Mouse (Mus musculus) v-Abl transformed pro-B cells (cell line): Measurements from ENCODE around the gene Srgap2.

ENCODE experiments used
- in situ Hi-C, 2 experiments: fragments of 400-800 bp; cut with MboI; formaldehyde crosslinking; loops; one replicate each; pipeline ENCODE4 v1.15.1; 2025; ENCODE audit not compliant: unreplicated experiment in 2 of 2

Srgap2 gene

DNA sequence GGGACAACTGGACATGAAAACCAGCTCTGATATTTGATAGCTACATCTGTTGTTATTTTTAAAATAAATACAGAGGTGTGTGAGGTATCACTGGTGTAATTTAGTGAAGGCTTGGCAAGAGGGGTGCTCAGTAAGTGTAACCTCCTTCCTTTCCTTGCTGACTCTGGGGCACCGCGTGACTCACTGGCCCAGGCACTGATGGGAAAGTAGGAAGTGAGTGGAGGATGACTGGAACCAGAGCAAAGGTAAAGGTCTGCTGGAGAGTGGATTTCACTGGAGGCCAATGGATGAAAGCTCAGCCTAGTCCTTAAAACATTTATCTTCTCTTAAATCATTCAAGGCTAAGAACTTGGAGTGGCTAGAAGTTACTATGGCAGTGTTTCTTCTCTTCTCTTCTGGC, 226.4 kb downstream of the Srgap2 start:
- in situ Hi-C loops: no loop called here

GRCm38 (mm10) chr1:131299788-131300187, 227.4 kb downstream of the Srgap2 start:
- in situ Hi-C loops: loop anchor here in 1 of 2 experiments (25.0 kb wide), 1 partner anchor 463 kb away; no protein-coding TSS in a partner anchor

GRCm38 (mm10) chr1:131299240-131299639, 227.9 kb downstream of the Srgap2 start:
- in situ Hi-C loops: loop anchor here in 1 of 2 experiments (25.0 kb wide), 1 partner anchor 463 kb away; no protein-coding TSS in a partner anchor

- in situ Hi-C loops: loop anchor here in 1 of 2 experiments (25.0 kb wide), 1 partner anchor 464 kb away; no protein-coding TSS in a partner anchor
Observed at GRCm38 (mm10) chr1:131298171-131298570, 229.0 kb downstream of the Srgap2 start.

DNA sequence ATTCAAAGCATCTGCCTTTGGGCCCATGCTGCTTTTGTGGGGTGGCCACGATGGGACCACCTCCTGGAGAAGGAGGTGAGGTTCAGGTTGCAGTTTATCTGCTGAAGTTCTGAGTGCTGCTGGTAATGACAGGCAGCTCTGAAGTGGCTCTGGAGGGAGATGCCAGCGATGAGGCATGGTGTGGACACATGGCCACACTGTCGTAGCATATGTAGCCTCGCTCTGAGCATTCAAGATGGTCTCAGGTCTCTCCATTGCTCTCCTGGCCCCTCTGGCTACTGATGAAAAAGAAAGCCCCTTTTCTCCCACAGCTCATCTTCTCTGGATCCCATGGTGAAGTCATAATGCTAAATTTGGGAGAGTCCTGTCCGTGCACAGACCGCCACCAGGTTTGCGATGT, 230.4 kb downstream of the Srgap2 start:
- in situ Hi-C loops: loop anchor here in 1 of 2 experiments (25.0 kb wide), 1 partner anchor 466 kb away; no protein-coding TSS in a partner anchor

DNA sequence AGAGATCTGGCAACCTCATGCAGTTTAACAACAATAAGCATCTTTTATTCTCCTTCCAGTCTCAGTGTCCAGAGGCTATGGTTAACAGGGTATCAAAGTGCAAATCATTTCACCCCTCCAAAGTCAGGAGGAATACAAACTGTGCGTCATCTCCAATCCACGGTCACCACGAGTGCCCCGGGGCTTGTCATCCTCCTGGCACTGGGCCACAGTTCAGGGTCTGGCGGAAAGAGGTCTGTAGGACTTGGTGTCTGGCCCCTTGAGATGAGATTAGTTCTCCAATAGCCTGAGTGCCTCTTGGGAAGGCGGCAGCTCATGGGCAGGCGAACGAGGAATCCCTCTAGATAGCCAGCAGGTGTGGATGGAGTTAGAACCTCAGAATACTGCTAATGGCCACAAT, 232.0 kb downstream of the Srgap2 start:
- in situ Hi-C loops: loop anchor here in 1 of 2 experiments (25.0 kb wide), 1 partner anchor 467 kb away; no protein-coding TSS in a partner anchor

GRCm38 (mm10) chr1:131293922-131294250, 233.3 kb downstream of the Srgap2 start:
- in situ Hi-C loops: loop anchor here (5.0 to 25.0 kb wide), 2 partner anchors 258 to 468 kb away; no protein-coding TSS in a partner anchor

GRCm38 (mm10) chr1:131293221-131293921, 233.8 kb downstream of the Srgap2 start:
- in situ Hi-C loops: loop anchor here (5.0 to 25.0 kb wide), 2 partner anchors 259 to 469 kb away; no protein-coding TSS in a partner anchor

DNA sequence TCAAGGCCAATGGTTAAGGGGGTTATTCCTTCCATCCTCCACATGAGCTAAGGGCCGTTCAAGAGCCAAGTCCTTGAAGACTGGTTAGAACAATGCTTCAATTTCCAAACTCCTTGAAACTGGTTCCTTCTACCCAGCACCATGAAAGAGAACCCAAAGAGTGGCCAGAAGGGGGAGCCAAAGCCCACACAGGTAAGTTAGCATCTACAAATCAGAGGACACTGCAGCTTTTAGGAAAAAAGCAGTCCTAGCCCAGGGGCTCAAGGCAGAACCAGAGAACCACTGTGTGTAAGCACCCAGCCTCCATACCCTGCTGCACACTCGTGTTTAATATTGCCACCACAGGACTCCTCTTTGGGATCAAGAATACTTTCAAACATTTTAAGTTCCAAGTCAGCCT, 236.5 kb downstream of the Srgap2 start:
- in situ Hi-C loops: loop anchor here (5.0 to 25.0 kb wide), 2 partner anchors 262 to 472 kb away; no protein-coding TSS in a partner anchor

GRCm38 (mm10) chr1:131288938-131289337, 238.2 kb downstream of the Srgap2 start:
- in situ Hi-C loops: loop anchor here (10.0 to 25.0 kb wide), 2 partner anchors 456 to 473 kb away; partner anchors contain the start of gene Slc26a9 (in 1 of the 2)

- in situ Hi-C loops: loop anchor here (10.0 to 25.0 kb wide), 2 partner anchors 458 to 475 kb away; partner anchors contain the start of gene Slc26a9 (in 1 of the 2)
Observed at GRCm38 (mm10) chr1:131287267-131287666, 239.9 kb downstream of the Srgap2 start.

DNA sequence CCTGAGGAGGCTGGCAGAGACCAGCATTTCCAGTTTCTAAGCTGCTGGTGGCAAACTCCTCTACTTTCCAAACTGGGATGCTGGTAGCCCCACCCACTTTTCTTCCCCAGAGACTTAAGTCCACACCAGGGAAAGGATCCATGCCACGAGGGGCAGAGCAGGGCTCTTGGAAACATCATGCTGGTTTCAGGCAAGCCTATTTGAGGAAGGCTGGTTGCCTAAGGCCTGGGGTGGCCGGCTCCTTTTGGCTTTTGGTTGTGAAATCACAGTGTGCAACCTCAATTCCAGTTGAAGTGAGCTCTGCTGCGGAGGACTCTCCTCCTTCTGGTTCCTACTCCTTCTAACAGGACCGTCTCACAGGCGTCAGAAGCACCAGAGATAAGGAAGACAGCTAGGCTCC, 240.3 kb downstream of the Srgap2 start:
- in situ Hi-C loops: loop anchor here (10.0 to 25.0 kb wide), 2 partner anchors 458 to 475 kb away; partner anchors contain the start of gene Slc26a9 (in 1 of the 2)

- in situ Hi-C loops: loop anchor here (10.0 to 25.0 kb wide), 2 partner anchors 460 to 478 kb away; partner anchors contain the start of gene Slc26a9 (in 1 of the 2)
Observed at GRCm38 (mm10) chr1:131284616-131285015, 242.5 kb downstream of the Srgap2 start.

GRCm38 (mm10) chr1:131284167-131284566, 243.0 kb downstream of the Srgap2 start:
- in situ Hi-C loops: loop anchor here (10.0 to 25.0 kb wide), 2 partner anchors 461 to 478 kb away; partner anchors contain the start of gene Slc26a9 (in 1 of the 2)

DNA sequence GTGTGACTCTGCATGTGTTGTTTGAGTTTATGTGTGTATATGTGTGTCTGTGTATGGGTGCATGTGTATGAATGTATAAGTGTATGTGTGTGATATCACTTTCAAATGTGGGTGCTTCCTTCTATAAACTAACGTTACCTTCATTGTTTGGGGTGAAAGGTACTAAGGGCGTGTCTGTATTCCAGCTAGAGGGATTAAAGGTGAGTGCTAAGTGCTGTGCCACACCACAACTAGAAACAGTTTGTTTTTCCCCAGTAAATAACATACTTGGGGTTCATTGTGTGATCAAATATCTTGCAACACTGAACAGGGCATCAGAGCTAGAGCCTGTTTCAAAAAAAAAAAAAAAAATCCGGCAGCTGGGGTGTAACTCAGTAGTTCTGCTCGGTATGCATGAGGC, 245.4 kb downstream of the Srgap2 start:
- in situ Hi-C loops: loop anchor here (10.0 to 25.0 kb wide), 2 partner anchors 463 to 481 kb away; partner anchors contain the start of gene Slc26a9 (in 1 of the 2)

GRCm38 (mm10) chr1:131280280-131280679, 246.9 kb downstream of the Srgap2 start:
- in situ Hi-C loops: loop anchor here (10.0 to 25.0 kb wide), 2 partner anchors 465 to 482 kb away; partner anchors contain the start of gene Slc26a9 (in 1 of the 2)

DNA sequence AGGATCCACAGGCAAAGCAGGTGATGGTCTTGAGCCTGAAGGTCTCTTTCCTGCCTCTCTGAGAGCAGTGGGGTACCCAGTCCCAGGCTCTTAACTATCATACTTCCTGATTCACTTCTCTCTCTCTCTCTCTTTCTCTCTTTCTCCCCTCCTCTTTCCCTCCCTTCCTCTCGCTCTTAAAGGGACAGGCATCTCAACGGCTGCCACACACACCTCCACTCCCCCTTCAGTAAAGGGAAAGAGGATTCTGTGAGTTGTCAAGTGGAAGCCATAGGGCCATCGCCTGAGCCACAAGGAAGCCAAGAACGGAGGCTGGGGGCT, 247.7 kb downstream of the Srgap2 start, which contains the start of gene Ikbke:
Ikbke (minus strand) TSS at position 151 of the 321 bp plus-strand sequence.
- in situ Hi-C loops: loop anchor here in 1 of 2 experiments (25.0 kb wide), 1 partner anchor 483 kb away; no protein-coding TSS in a partner anchor

- in situ Hi-C loops: loop anchor here in 1 of 2 experiments (25.0 kb wide), 1 partner anchor 483 kb away; no protein-coding TSS in a partner anchor
Observed at GRCm38 (mm10) chr1:131278606-131279455, 248.3 kb downstream of the Srgap2 start.

GRCm38 (mm10) chr1:131276831-131277230, 250.3 kb downstream of the Srgap2 start:
- in situ Hi-C loops: loop anchor here in 1 of 2 experiments (25.0 kb wide), 1 partner anchor 485 kb away; no protein-coding TSS in a partner anchor

DNA sequence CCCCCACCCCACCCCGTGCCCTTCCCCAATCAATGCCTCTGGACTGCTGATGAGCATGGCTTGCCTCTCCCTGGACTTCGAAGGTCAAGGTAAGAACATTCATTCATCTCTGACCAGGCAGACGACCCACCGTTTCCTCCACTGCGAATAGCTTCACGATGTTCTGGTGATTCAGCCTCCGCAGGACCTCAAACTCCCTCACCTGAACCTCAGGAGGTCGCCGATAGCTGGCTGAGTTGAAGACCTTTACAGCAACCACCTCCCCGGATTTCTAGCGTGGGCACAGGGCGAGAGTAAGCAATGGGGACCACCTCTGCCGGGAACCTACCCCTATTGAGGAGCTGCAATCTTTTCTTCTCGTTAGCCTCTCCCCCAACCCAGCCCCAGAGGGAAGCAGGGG, 251.6 kb downstream of the Srgap2 start:
- in situ Hi-C loops: loop anchor here in 1 of 2 experiments (25.0 kb wide), 1 partner anchor 487 kb away; no protein-coding TSS in a partner anchor
